Mouse (Mus musculus) cortical plate, adult 2 months (tissue): ENCODE data around the gene Pld4.

Experiments used
- CTCF ChIP-seq: fragments of 200-500 bp; IDR thresholded peaks from 2 replicates; pipeline ENCODE4 v1.5.1; 2011; ENCODE audit warnings: mild to moderate bottlenecking, control low read depth, low read length; ENCODE audit not compliant: insufficient read depth; ENCODE audit errors: extremely low read depth
- POLR2A ChIP-seq: fragments of 200-500 bp; IDR thresholded peaks from 2 replicates; pipeline ENCODE4 v1.6.1; 2011; ENCODE audit warnings: mild to moderate bottlenecking, low read length, control low read depth; ENCODE audit not compliant: insufficient read depth; ENCODE audit errors: extremely low read depth

DNA sequence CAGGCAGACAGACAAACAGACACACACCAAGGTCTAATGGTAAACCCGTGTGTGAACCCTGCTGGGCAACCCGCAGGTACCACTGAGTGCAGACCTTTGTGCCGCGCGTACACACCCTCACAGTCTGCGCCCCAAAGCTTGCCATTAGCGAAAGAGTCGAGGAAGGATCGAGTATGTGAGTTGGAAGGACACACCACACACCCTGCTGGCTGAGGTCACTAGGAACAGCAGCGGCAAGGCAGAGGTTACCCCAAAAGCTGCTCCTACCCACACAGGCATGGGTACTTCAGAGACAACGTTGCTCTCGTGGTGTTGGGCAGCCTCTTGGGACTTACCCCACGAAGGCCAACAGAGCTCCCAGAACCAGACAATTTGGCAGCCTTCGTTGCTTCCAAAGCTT lies 11.9 kb downstream of the Pld4 start:
- TF ChIP-seq POLR2A: no peak
- no peak for TF ChIP-seq CTCF
